In genomic region chr17:25414917-25415316, GRCm38 (mm10) we compare ENCODE assay signal across 11 mouse cellular contexts. TPM values are rescaled to one million over a fixed set of nuclear protein-coding genes. Genes with fewer than 3 reads are reported as not detected.
A peak's percentile ranks its signal among the peaks of the same experiment; 100 is the strongest.
DNase-seq lines count a peak whose midpoint lies in the region; ATAC-seq lines count a peak whose summit lies in the region.
"Had no signal": no experiment of that assay in that cellular context is flagged by ENCODE, and none has a peak within 500 bp of the region (broad histone marks: within the 10 kb centered on the region; RNA-seq: fewer than 3 reads in every experiment).

No protein-coding gene starts in this region.

- H3K9me3 ChIP-seq in heart, embryonic 14.5 days (ENCODE audit: control insufficient read depth, low read length), result no peaks in the 10 kb centered on the region
- no peaks in the 10 kb centered on the region for H3K9me3 ChIP-seq in neural tube, embryonic 11.5 days (ENCODE audit: control insufficient read depth, low read length)
- no peaks in the 10 kb centered on the region for H3K9me3 ChIP-seq in limb, embryonic 15.5 days

- ATAC-seq in heart, embryonic 14.5 days (ENCODE audit: insufficient number of reproducible peaks, insufficient read depth, low FRiP score, low read depth), result no peak
- no peak for ATAC-seq in neural tube, embryonic 11.5 days (ENCODE audit: insufficient read depth, low FRiP score, low TSS enrichment)
- no peak for ATAC-seq in limb, embryonic 15.5 days (ENCODE audit: insufficient number of reproducible peaks, low FRiP score, low TSS enrichment, low read depth)
- no peak for ATAC-seq in megakaryocyte progenitor cell, adult 5-6 weeks (replicated peaks; ENCODE audit: poor library complexity)

- DNase-seq in heart, postnatal 25 days (ENCODE audit: low spot score), result no peak
- DNase-seq in neural tube, embryonic 11.5 days (ENCODE audit: low spot score), result peak; percentile 37
- DNase-seq in neural tube, embryonic 10.5 days (ENCODE audit: extremely low spot score, low spot score), result no peak
- no peak for DNase-seq in cerebellum, adult 18-20 months
- no peak for DNase-seq in spleen, adult 12 weeks (ENCODE audit: low spot score)
- DNase-seq: gastrocnemius, postnatal 10 days; thymus, postnatal 25 days had no signal

- H3K9ac ChIP-seq in heart, embryonic 14.5 days (ENCODE audit: low read length), result 0 out of 2 replicates have a peak overlapping the region, but pooled peaks have one; percentile 21
- no peak overlapping the region for H3K9ac ChIP-seq in neural tube, embryonic 11.5 days (ENCODE audit: low read length)
- no peak overlapping the region for H3K9ac ChIP-seq in limb, embryonic 15.5 days

- peak overlapping the region in 1 of 2 experiments; percentile 54; a peak in 2 of 4 replicates for H3K27ac ChIP-seq in heart, embryonic 14.5 days (replicated peaks in 1 of 2; ENCODE audit: control insufficient read depth in 1 of 2, insufficient read depth in 1 of 2, low read depth in 2 of 2, low read length in 2 of 2)
- H3K27ac ChIP-seq in neural tube, embryonic 11.5 days (ENCODE audit: low read depth, low read length), result peak overlapping the region; percentile 67; the same call in 1 of the 2 replicates
- peak overlapping the region; percentile 83 for H3K27ac ChIP-seq in limb, embryonic 15.5 days

- H3K4me3 ChIP-seq in heart, embryonic 14.5 days (ENCODE audit: control insufficient read depth in 1 of 2, insufficient read depth in 1 of 2, low read depth in 1 of 2, low read length in 2 of 2), result no peak overlapping the region
- no peak overlapping the region for H3K4me3 ChIP-seq in neural tube, embryonic 11.5 days (ENCODE audit: low read depth, low read length)
- H3K4me3 ChIP-seq in limb, embryonic 15.5 days, result no peak overlapping the region

- peaks cover 64 to 70% of the 10 kb centered on the region in 2 experiments for H3K4me1 ChIP-seq in heart, embryonic 14.5 days (ENCODE audit: control insufficient read depth in 2 of 2, insufficient read depth in 2 of 2, low read length in 2 of 2)
- H3K4me1 ChIP-seq in neural tube, embryonic 11.5 days (ENCODE audit: control insufficient read depth, insufficient read depth, low read length), result peaks cover 47% of the 10 kb centered on the region
- peaks cover 66% of the 10 kb centered on the region for H3K4me1 ChIP-seq in limb, embryonic 15.5 days

- WGBS in heart, embryonic 14.5 days, result 43% methylated on average over 3 of the region's 3 CpGs
- 26% methylated on average over 3 of the region's 3 CpGs for WGBS in neural tube, embryonic 11.5 days
- 17% methylated on average over 3 of the region's 3 CpGs for WGBS in limb, embryonic 15.5 days

- H3K27me3 ChIP-seq in heart, embryonic 14.5 days (ENCODE audit: control insufficient read depth, insufficient read depth, low read length), result no peaks in the 10 kb centered on the region
- no peaks in the 10 kb centered on the region for H3K27me3 ChIP-seq in neural tube, embryonic 11.5 days (ENCODE audit: control insufficient read depth, insufficient read depth, low read length)
- no peaks in the 10 kb centered on the region for H3K27me3 ChIP-seq in limb, embryonic 15.5 days

- intact Hi-C loops in heart, postnatal 25 days (cut with DNase I), result no loop called here

- no peak overlapping the region for H3K4me2 ChIP-seq in heart, embryonic 14.5 days (ENCODE audit: low read length)
- H3K4me2 ChIP-seq in neural tube, embryonic 11.5 days (ENCODE audit: low read depth), result no peak overlapping the region
- H3K4me2 ChIP-seq in limb, embryonic 15.5 days, result no peak overlapping the region; the same call in 1 of the 2 replicates

- 0 out of 2 replicates have a peak, but pooled peaks cover 3% of the 10 kb centered on the region for H3K36me3 ChIP-seq in heart, embryonic 14.5 days (ENCODE audit: control insufficient read depth, insufficient read depth, low read length)
- H3K36me3 ChIP-seq in neural tube, embryonic 11.5 days (ENCODE audit: control insufficient read depth, insufficient read depth, low read length), result no peaks in the 10 kb centered on the region
- H3K36me3 ChIP-seq in limb, embryonic 15.5 days, result no peaks in the 10 kb centered on the region

RNA-seq across cellular contexts. Expression of gene Cacna1h, which starts 18.7 kb away (rescaled TPM):
- polyA plus RNA-seq in heart, embryonic 14.5 days (2014; fragmentation: Nextera tagmentation; extraction: Ambion mirVana), result 8.8 and 9.9 TPM in 2 replicates
- 1 to 10 TPM; 6.9 to 7.3 TPM for total RNA-seq in heart, postnatal 25 days (2021)
- polyA plus RNA-seq in neural tube, embryonic 11.5 days (2014; fragmentation: Nextera tagmentation; extraction: Ambion mirVana), result 9.7 and 13.3 TPM in 2 replicates
- polyA plus RNA-seq in limb, embryonic 15.5 days (2015; fragmentation: Nextera tagmentation; extraction: Ambion mirVana), result 3.8 and 4.8 TPM in 2 replicates
- 0.32 TPM in 1 of 2 replicates, not detected in the other for total RNA-seq in megakaryocyte progenitor cell, adult 5-6 weeks (2015)
- not detected in 2 replicates for total RNA-seq in megakaryocyte progenitor cell, adult 5-6 weeks (2017)

RNA-seq across cellular contexts. Expression of gene Tekt4, which starts 39.5 kb away (rescaled TPM):
- 0.47 and 0.55 TPM in 2 replicates for polyA plus RNA-seq in heart, embryonic 14.5 days (2014; fragmentation: Nextera tagmentation; extraction: Ambion mirVana)
- total RNA-seq in heart, postnatal 25 days (2021), result not detected
- 0.25 and 0.46 TPM in 2 replicates for polyA plus RNA-seq in neural tube, embryonic 11.5 days (2014; fragmentation: Nextera tagmentation; extraction: Ambion mirVana)
- polyA plus RNA-seq in limb, embryonic 15.5 days (2015; fragmentation: Nextera tagmentation; extraction: Ambion mirVana), result not detected in 2 replicates
- not detected in 2 replicates for total RNA-seq in megakaryocyte progenitor cell, adult 5-6 weeks (2015)
- not detected in 2 replicates for total RNA-seq in megakaryocyte progenitor cell, adult 5-6 weeks (2017)
- total RNA-seq: gastrocnemius, postnatal 10 days had no signal

RNA-seq across cellular contexts. Expression of gene Tpsg1, which starts 45.8 kb away (rescaled TPM):
- polyA plus RNA-seq in heart, embryonic 14.5 days (2014; fragmentation: Nextera tagmentation; extraction: Ambion mirVana), result 0.57 and 0.74 TPM in 2 replicates
- not detected for total RNA-seq in heart, postnatal 25 days (2021)
- 0.37 and 0.46 TPM in 2 replicates for polyA plus RNA-seq in neural tube, embryonic 11.5 days (2014; fragmentation: Nextera tagmentation; extraction: Ambion mirVana)
- 14.4 and 16.6 TPM in 2 replicates for polyA plus RNA-seq in limb, embryonic 15.5 days (2015; fragmentation: Nextera tagmentation; extraction: Ambion mirVana)
- total RNA-seq in megakaryocyte progenitor cell, adult 5-6 weeks (2015), result not detected in 2 replicates
- not detected in 2 replicates for total RNA-seq in megakaryocyte progenitor cell, adult 5-6 weeks (2017)
- total RNA-seq: gastrocnemius, postnatal 10 days; left cerebral cortex, postnatal 36 days had no signal

RNA-seq across cellular contexts. Expression of gene Tpsb2, which starts 48.8 kb away (rescaled TPM):
- 1.4 and 1.7 TPM in 2 replicates for polyA plus RNA-seq in heart, embryonic 14.5 days (2014; fragmentation: Nextera tagmentation; extraction: Ambion mirVana)
- 1 to 10 TPM; 1.6 to 2.2 TPM for total RNA-seq in heart, postnatal 25 days (2021)
- polyA plus RNA-seq in neural tube, embryonic 11.5 days (2014; fragmentation: Nextera tagmentation; extraction: Ambion mirVana), result not detected in 2 replicates
- 209 and 239 TPM in 2 replicates for polyA plus RNA-seq in limb, embryonic 15.5 days (2015; fragmentation: Nextera tagmentation; extraction: Ambion mirVana)
- total RNA-seq in megakaryocyte progenitor cell, adult 5-6 weeks (2015), result not detected in 2 replicates
- total RNA-seq in megakaryocyte progenitor cell, adult 5-6 weeks (2017), result not detected in 2 replicates
- total RNA-seq: left cerebral cortex, postnatal 36 days had no signal
